Mouse (Mus musculus): ENCODE data around the gene Tbx2.

Tbx2 gene

DNA sequence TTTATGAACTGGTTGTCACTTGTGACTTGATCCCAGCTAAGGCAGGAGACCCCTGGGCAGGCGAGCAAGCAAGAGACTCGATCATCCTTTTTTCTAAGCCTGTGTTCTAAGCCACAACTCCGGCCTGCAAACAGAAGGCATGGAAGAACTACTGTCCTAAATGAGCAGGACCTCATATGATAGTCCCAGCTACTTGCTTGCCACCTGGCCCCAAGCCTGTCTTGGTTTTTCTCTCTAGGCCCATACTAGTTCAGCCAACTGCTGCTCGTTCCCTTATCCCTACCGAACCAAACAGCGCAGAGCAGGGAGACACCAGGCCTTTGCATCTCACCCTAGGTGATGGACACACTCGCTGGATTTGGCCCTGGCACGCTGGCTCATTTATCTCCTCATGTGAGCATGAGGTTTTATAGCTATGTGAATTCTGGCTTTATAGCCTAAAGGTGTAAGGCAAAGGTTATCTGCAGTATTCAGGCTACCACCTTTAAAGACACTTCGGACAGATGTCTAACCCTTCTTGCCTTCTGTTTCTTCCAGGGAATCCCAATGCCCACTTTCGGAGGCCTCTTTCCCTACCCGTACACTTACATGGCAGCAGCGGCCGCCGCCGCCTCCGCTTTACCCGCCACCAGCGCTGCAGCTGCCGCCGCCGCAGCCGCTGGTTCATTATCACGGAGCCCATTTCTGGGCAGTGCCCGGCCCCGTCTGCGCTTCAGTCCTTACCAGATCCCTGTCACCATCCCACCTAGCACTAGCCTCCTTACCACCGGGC is 7.9 kb downstream of the Tbx2 start:
- DNase-seq (ENCODE audit: low spot score): no peak

DNA sequence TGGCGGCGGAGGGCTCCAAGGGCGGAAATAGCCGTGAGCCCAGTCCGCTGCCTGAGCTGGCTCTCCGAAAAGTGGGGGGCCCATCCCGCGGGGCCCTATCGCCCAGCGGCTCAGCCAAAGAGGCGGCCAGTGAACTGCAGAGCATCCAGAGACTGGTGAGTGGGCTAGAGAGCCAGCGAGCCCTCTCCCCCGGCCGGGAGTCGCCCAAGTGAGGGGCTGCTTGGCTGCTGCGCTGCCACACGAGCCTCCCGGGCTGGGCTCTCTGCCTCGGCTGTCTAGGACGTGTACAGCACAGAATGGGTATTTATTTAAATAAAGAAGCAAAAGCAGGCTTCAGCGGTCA is 8.4 kb downstream of the Tbx2 start:
- DNase-seq (ENCODE audit: low spot score): no peak

DNA sequence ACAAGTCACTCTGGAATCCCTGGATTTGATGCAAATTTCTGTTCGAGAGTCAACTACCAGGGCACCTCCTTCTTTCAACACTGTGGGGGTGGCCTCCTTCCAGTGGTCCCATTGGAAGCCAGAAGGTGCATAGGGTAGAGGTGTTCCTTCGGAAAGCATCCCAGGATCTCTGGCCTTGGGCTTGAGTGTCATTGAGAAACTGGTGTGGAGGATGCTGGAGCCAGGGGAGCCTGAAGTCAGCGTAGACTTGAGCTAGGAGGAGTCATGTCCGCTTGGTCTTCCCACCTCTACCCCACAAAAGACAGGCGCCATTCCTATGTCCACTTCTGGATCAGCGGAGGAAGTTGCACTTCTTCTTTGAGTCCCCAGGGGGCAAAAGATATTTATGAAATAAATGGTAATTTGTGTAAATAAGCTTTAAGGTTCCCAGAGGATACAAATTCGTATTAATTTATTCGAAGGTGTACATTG is 8.9 kb downstream of the Tbx2 start:
- DNase-seq (ENCODE audit: low spot score): no peak

DNA sequence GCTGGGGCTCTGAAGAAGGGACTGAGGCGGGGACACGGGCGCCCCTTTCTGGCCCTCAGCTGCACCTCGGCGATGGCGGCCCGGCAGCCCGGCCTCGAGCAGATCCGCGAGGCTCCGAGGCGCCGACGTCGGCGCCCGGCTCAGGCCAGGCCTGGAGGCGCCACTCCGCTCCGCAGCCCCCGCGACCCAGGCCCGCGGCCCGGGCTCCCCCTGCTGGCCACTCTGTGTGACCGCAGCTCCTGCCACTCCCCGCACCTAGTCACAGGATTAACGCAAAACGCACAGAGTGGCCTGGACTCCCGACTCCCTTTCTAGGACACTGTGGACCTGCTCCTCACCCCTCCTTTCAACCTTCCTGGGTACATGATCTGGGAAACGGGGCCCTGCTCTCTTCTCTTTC is 9.6 kb downstream of the Tbx2 start:
- peak; percentile 53 for DNase-seq (ENCODE audit: low spot score)

DNA sequence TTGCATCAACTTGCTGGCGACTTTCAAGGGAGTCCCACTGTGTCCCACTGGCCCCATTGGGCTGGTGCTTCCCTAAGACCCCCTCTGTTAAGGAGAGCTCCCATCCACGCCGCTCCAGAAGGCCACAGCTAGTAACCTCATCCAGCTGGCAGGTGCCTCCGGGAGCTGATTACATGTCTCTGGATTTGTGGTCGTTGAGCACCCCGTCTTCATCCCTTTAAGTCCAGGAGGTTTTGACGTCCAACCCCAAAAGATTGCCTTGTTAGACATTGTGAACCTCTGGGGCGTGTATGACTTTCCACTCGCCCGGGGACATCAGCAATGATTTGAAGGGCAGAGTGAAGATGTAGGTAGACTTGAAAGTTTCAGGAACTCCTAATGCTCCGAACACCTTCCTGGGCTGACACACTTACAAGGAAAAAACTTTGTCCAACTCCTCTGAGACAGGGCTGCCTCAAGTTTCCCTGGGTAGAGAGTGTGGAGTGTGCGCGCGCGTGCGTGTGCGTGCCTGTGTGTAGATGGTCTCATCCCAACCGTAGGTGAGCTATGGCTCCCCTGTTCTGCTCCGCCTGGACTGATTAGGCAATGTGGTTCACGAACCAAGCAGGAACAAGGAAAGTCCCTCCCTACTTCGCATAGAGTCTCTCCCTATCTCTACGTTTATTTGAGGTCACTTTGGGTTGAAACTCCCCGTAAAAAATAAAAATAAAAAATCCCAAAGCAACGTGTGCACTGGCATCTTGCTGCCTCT is 10.4 kb downstream of the Tbx2 start:
- DNase-seq (ENCODE audit: low spot score): peak; percentile 18

DNA sequence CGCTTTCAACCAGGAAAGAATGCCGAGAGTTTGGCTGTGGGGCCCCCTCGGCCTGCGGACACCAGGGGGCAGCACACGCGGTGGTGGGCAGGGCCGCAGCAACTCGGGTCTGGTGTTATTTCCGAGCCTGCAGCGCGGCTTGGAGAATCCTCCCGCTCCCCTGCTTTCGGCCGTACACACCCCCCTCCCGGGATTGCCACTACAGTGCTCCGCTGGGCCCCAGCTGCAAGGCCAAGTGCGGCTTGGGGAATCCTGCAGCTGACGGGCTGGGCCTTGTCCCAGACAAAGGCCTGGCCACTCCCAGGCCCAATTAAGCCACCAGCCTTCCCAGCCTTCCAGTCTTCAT is 11.0 kb downstream of the Tbx2 start:
- DNase-seq (ENCODE audit: low spot score): peak; percentile 65

DNA sequence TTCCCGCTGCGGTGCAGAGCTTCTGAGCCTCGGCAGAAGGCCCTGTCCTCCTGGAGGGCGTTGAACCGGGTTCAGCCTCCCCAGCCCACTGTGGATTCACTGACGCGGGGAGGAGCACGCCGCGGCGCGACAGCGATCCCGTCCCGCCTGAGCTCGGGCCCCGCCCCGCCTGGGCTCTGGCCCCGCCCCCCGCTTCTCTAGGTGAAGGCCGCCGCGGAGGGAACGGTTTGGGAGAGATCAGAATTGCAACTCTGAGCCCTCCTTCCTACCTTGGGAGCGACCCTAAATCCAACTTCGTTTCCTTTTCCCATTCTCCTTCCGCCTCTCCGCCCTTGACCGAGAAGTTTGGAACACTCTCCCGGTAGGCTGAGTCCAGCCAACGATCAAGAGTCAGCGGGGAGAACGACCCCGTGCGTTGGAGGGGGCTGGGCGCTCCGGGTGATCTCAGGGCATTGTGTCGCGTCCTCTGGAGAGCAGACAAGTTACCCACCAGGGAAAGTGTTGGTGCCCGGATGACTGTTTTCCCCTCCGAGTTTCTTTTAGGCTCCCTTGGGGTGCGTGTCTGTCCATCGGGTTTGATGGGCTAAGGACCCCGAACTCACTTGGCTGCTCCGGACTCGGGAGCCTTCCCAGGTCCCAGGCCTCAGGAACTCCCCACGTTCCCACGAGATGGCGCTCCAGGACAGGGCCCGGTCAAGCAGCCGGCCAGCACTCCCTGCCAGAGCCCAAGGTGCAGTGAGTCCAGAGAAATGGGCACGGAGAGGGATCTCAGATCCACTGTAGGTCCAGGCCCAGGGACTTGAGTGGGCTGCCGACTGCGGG is 12.0 kb downstream of the Tbx2 start:
- peak; percentile 90 for DNase-seq (ENCODE audit: low spot score)

DNA sequence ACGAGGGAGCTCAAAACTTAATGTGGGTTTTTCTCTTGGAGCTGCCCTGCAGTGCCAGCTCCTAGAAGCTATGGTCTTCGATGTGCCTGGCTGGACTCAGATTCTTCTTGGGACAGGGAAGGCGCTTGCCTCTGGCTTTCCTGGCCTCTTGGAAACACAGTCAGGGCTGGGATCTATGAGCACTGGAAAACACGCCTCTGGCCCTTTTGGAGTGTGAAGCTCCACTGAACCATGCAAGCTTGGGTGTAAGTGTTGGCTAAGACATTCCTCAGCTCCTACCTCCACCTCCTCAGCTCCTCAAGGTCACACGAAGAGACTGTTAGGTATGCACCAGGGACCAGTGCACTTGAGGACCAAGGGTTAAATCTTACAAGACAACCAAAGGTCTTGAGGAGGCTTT is 12.6 kb downstream of the Tbx2 start:
- no peak for DNase-seq (ENCODE audit: low spot score)

DNA sequence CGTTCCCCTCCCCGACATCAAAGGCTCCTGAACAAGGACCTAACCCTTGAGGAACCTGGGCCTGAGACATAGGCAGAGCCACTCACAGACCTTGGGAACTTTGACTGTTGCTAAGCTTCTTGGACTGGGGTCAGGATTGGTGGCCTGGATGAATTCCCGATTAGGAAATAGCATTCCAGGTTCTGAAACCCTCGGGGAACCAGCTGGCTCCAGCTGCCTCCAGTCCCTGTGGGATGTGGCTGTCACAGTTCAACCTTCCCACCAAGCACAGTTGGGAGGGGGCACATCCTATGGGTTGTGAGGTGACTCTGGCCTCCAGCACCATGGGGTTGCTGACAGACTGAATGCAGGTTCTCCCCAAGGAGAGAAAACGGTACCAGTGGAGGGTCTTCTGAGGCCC is 13.6 kb downstream of the Tbx2 start:
- DNase-seq (ENCODE audit: low spot score): peak; percentile 6

DNA sequence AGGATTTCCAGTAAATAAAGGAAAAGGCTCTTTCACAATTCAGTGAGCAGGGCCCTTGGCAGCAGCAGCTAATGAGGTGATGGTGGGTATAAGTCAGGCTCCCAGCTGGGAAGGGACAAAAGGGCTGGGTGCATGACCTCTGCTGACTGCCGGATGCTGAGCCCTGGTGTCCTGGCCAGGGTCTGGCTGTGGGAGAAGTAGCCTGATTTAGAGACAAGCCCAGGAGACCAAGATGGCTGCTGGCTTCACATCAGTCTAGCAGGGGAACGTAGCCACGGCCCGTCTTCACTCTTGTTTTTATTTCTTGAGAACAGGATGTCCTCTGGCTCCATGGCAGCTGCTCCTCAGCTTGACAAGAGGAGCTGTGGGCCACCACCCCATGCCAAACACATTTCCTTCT is 14.2 kb downstream of the Tbx2 start:
- no peak for DNase-seq (ENCODE audit: low spot score)

DNA sequence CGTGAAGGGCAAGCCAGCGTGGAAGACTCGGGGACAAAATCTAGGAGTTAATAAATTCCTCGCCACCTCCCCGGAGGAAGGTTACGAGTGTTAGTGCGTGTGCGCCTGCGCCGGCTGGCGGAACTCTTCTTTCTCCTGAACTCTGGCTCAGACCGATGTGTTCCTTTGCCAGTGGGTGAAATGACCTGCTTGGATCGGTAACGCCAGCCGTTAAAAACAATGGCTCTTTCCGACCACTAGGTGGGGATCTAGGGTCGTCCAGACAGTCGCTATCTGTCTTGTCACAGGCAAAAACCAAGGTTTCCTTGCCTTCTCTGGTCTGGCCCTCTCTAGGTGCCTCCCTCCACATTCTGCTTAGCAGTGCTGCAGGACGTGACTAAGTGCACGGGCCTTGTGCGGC is 16.7 kb downstream of the Tbx2 start:
- DNase-seq (ENCODE audit: low spot score): peak; percentile 18

DNA sequence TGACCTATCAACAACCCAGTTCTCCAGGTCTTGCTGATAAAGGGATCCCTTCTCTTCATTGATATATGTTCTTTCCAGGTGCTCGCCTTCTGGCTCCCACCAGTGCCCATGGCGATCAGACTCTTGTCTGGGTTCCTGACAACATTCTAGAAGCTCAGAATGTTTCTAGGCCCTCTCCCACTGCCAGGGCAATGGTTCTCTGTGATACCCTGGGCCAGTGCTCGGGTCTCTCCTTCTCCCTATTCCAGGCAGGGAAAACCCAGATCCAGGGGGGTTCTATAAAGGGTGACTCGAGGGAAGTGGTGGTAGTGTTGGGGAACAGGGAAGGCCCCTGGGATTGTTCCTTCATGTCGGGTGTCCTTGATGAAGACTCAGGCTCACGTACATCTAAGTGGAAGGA is 17.9 kb downstream of the Tbx2 start, which contains the start of gene Gm11444:
Gene Gm11444 (minus strand): TSS at position 101 of the 400 bp plus-strand sequence.
- no peak for DNase-seq (ENCODE audit: low spot score)

DNA sequence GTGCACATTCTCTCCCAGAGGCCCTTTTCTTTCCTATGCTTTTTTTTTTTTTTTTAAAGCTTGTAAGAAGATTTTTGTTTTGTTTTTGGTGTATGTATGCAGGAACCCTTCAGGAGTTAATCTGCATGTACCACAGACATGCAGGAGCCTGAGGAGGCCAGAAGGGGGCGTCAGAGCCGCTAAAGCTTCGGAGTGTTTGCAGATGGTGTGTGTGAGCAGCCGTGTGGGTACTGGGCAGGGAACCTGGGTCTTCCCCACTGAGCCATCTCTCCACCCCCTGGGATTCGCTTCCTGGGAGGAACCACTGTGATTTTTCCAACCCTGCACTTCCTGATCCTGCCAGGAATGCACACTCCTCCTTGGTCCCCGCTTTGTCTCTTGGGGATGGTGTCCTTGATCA is 18.4 kb downstream of the Tbx2 start:
- no peak for DNase-seq (ENCODE audit: low spot score)

DNA sequence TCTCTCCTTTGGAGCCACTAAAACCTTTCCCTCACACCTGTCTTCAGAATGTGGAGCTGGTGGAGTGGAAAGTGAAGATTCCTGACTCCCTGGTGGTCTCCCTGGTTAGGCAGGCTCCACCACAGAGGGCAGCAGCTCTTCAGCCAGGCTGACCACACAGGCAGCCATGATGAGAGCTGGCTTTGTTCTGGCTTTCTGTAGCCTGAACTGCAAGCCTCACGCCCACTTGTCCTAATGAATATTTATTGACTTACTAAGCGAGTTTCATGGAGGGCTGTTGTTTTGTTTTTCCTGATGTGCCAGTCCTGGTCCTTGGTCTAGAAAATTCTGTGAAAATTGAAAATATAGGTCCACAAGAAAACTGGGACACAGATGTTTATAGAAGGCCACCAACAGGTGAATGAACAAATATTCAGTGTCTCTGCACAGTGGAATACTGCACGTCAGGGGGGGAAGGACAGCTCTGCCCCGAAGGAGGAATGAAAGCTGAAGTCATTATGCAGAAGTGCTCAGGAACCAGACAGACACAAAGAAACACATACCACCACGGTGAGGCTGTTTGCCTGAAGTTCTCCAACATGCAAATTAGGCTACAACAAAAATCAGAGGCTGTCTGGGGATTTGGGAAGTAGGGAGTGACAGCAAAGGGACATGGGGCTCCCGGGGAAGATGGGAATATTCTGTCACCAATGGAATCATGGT is 25.8 kb downstream of the Tbx2 start:
- no peak for DNase-seq (ENCODE audit: low spot score)

DNA sequence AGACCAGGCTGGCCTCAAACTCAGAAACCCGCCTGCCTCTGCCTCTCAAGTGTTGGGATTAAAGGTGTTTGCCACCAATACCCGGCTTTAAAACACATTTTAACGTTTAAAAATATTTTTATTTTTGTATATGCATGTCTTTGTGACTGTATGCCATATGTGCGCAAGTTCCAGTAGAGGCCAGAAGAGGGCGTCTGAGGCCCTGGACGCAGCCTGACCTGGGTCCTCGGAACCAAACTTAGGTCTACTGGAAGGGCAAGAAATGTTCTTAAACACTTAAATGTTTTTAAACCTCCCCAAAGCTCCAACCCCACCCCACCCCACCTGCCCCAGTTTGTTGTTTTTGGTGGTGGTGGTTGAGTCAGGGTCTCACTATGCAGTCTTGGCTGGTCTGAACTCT is 32.0 kb downstream of the Tbx2 start:
- no peak for DNase-seq (ENCODE audit: low spot score)

DNA sequence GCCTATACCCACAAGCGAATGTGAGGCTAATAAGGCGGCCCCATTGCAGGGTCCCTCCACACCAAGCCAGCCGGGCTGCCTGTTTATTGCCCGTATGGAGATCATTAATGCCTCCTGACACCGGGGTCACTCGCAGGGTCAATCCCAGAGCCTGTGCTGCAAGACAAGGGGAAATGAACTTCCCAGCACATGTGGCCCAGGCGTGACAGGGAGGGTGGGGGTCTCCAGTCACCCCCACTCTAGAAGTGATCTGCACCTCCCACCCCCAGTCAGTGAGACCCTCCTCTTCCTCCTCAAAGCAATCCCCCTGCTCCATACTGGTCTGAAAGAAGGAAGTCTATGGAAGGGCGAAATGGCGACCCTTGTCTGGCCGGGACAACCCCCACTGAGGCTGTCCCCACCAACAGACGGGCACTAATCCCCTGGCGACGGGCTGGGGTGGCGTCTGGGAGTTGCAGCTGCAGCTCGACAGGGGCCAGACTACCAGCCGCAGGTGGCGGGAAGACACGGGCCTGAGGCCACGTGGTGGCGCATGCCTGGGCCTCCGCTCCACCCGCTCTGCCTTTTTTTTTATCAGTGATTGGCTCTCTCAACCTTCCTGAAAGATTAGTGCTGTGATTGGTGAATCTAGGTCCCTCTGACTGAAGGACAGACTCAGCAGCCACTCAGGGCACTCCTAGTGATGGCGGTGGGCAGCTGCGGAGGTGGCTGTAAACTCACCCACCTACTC is 43.9 kb downstream of the Tbx2 start:
- DNase-seq (ENCODE audit: low spot score): no peak

DNA sequence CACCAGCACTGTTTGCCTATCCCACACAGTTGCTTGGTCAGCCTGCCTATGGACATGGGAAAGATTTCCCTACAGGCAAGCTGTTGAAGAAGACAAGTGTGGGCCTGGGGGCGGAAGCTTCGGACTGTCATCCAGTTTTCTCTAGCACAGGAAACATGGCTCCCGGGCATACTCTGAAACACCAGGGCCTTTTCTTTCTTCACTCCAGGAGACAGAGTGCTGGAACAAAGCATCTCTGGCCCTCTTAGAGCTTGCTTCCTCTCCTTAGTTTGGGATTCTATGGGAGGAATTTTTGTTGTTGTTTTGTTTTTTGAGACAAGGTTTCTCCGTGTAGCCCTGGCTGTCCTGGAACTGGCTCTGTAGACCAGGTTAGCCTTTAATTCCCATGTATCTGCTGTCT is 52.1 kb downstream of the Tbx2 start:
- DNase-seq (ENCODE audit: low spot score): no peak

DNA sequence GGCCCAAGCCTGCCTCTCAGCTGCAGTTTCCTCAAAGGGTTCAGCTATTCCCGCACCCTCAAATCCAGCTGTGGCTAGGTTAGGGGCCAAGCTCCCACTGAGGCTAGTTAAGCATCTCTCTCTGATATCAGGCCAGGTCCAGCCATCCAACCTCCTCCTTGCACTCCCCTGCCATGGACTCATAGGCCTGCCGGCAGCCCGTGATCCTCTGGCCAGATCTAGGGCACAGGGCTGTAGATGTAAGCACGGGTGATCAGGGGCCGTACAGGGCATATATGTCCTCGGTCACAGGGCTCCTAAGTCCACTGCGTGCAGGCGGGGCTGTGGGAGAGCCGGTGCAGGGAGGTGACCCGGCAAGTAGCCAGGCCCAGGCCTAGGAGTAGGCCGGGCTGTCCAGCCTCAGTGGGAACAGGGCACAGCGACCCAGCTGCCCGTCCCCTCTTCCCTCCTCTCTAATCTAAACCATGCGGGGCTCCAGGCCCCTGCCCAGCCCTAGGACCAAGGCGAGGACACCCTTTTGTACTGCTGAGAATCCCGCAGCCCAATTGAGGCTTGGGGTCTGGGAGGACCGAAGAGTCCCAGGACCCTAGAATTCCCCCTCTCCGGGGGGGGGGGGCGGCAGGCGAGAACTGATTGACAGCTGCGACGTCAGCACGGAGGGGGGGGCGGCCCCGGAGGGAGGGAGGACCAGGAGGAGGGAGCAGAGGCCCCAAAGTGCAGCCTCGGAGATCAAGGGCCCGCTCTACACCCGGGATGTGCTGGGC is 53.5 kb downstream of the Tbx2 start, which contains the start of gene Tbx4:
Gene Tbx4 (plus strand): TSS at position 758 of the 764 bp plus-strand sequence.
- DNase-seq (ENCODE audit: low spot score): no peak

DNA sequence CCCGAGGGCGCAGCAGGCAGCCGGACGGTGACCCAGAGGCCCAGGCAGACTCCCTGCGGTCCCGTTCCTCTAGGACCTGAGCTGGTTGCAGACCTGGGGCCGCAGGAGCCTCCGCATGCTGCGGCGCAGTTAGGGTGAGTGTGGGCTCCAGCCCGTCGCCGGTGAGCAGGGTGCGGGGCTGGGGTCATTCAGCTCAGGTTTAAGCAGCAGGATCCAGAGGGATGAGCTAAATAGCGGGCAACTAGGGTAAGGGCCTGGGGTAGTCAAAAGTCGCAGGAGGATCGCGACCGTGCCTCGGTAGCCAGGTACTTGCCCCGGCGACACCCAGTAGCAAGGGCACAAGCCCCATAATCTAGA is 54.1 kb downstream of the Tbx2 start:
- DNase-seq (ENCODE audit: low spot score): no peak

DNA sequence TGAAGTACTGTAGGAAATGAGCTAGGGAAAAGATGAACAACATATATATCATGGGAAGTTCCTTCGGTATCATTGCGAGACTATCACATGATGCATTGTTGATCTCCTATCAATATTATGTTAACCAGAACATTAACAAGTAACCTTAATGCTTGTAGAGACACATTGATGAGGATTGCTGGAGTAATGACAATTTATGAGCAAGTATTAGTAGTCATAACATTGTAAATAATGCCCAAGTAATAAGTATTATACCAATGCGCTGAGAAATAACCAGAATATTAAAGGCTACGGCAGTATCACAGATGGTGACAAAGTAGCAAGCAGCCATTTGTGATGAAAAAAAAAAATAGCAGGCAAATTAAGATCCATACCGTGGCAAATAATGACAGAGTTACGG is 54.9 kb downstream of the Tbx2 start:
- DNase-seq (ENCODE audit: low spot score): no peak

All from ovary, postnatal 10 days (tissue).